Mouse (Mus musculus): ENCODE results near the gene Nt5dc2.

The Nt5dc2 gene

DNA sequence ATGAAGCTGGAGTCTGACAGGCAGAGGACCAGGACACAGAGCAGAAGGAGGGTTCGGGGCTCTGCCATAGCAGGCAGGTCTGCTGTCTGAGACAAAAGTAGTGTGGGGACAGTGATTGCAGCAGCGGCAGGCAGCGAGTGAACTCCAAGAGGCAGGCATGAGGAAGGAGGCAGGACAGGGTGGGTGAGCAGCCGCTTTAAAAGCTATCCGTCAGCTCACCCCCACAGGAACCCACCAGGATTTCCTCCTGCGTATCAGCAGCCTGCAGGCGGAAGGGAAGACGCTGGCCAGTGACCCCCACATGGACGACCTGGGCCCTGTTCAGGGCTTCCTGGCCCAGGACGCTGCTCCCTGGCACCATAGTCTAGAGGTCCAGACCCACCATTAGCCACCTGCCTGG lies 37.6 kb downstream of the Nt5dc2 start, which contains the start of gene Stab1:
TSS of gene Stab1 (minus strand) at position 217 of the 400 bp plus-strand sequence.
- no peak for DNase-seq (ENCODE audit: low spot score in 2 of 2)

DNA sequence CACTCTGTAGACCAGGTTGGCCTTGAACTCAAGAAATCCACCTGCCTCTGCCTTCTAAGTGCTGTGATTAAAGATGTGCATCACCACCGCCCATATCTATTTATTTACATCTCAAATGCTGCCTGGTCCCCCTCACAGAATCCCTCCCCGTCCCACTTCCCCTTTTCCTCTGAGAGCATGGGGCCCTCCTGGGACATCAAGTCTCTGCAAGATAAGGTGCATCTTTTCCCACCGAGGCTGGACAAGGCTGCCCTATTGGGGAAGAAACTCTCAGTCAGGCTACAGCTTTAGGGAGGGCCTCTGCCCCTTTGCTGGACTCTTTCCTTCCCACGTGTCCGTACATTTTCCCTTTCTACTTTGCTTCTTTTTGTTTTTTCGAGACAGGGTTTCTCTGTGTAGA lies 38.7 kb downstream of the Nt5dc2 start:
- DNase-seq (ENCODE audit: low spot score in 2 of 2): no peak

DNA sequence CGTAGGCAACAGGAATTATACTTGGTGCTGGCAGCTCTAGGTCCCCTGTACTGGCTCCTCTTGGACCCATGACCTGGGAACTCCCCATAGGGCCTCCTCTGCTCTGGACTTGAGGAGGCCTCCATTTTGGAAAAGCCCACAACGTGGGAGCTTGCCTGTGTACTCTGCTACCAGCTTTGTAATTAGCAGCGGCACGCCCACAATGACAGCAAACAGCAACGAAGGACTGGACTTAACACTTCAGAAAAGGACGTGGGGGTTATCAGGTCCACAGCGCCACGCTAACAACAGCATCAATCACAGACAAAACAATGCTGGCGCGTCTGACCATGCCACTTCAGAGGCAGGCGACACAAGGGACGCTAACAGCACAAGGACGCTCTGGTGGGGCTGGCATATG lies 40.1 kb downstream of the Nt5dc2 start:
- DNase-seq (ENCODE audit: low spot score in 2 of 2): no peak

DNA sequence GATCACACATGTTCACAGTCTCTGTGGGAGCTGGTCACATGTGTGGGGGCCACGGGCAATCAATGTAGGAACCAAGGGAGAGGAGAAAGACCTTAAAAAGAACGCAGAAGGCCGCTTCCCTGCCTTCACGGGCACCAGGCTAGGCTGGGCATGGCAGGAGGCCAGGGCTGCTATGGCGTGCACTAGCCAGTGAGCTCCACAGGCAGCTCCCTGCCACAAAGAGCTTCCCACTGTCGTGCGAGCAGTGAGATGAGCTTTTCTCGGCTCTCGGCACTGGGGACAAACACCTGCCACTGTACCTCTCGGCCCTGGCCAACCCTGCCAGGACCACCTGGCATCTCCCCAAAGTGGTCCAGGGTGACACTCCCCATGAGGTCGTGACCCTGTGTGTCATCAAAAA lies 40.5 kb downstream of the Nt5dc2 start:
- no peak for DNase-seq (ENCODE audit: low spot score in 2 of 2)

DNA sequence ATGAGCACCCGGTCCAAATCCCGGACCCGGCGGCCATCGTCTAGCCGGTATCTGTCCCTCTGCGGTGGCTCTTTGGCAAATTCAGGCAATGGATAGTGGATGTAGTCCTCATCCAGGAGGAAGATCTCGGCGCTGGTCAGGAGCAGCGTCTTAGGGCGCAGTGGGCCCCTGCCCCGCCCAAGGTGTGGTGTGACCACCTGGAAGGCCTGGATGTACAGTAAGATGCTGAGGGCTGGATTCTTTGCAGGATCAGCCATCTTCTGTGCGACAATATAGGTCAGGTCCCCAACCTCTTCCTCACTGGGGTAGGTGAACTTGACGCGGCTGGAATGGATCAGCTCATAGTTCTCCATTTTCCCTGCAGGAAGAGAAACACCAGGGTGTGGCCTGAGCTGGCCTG lies 41.0 kb downstream of the Nt5dc2 start:
- no peak for DNase-seq (ENCODE audit: low spot score in 2 of 2)

DNA sequence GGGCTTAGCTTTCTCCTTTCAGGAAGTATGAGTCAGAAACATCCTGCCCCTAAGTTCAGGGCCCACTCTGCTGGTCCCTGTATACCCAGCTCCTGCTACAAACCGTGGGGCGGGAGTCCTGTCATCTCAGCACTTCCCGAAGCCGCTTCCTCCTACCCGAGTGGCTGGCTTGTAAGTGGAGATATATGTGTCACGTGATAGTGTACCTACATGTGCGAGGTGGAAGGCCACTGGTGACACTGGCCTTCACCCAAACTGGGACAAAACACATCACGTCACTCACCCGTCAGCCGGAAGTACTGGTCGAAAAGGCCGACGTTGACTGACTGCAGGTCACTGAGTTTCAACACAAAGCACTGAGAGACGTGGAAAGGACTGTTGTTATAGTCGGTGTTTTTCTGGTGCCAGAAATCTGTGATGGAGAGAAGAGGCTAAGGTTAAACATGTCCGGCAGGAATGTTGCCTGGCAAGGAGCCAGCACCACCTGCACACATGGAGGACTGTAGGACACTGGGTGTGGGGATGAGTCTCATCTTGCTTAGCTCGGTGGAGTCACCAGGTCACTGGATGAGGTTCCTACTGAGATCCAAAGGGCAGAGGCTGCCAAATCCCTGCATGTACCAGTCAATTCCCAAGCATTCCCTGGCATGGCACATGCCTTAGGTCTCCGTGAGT lies 42.1 kb downstream of the Nt5dc2 start:
- no peak for DNase-seq (ENCODE audit: low spot score in 2 of 2)

DNA sequence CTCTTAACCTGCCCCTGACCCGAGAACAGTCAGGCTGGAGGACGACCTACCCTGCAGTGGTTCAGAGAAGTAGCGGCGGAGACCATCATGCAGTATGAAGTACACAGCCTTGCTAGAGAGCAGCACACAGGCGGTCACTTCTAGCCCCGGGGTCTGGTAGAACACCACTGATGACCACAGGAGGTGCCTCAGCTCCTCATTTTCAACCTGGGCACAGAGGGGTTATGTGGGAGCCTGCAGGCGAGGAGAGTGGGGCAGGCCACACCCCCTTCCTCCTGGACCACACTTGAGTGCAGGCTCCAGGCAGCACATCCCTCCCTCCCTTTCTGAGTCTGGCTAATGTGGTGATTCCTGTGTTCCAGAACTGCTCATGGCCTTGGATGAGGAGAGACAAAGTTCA lies 42.7 kb downstream of the Nt5dc2 start:
- DNase-seq (ENCODE audit: low spot score in 2 of 2): no peak

DNA sequence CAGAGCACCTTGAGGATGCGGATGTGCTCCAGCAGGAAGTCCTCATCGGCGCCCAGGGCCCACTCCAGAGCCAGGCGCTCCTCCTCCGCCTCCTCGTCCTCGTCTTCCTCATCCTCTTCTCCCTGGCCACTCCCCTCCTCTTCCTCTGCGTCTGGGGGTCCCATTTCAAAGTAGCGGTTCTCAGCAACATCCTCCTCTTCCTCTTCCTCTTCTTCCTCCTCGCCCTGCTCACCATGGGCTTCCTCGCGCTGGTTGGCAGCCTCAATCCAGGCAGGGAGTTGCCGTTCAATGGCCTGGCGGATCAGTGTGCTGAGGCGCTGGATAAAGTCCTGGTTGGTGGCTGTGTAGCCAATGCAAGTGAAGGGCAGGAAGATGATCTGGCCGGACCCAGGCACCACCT lies 46.4 kb downstream of the Nt5dc2 start:
- DNase-seq (ENCODE audit: low spot score in 2 of 2): no peak

DNA sequence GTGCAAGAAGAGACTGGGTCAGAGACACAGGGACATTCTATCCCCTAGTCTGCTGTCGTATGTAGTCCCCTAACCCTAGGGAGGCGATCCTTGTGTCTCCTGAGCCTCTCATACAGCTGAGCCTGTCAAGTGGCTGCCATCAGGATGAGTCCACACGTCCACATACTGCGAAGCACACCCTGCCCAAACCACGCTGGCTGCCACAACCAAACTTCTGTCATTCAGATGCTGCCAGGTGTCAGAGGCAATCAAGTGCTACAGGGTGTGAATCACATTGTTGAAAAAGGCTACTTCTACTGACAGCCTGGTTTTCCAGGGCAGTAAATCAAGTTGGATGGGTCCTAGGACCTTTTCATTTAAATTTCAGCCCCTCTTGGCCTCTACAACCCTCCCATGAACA lies 46.9 kb downstream of the Nt5dc2 start:
- no peak for DNase-seq (ENCODE audit: low spot score in 2 of 2)

DNA sequence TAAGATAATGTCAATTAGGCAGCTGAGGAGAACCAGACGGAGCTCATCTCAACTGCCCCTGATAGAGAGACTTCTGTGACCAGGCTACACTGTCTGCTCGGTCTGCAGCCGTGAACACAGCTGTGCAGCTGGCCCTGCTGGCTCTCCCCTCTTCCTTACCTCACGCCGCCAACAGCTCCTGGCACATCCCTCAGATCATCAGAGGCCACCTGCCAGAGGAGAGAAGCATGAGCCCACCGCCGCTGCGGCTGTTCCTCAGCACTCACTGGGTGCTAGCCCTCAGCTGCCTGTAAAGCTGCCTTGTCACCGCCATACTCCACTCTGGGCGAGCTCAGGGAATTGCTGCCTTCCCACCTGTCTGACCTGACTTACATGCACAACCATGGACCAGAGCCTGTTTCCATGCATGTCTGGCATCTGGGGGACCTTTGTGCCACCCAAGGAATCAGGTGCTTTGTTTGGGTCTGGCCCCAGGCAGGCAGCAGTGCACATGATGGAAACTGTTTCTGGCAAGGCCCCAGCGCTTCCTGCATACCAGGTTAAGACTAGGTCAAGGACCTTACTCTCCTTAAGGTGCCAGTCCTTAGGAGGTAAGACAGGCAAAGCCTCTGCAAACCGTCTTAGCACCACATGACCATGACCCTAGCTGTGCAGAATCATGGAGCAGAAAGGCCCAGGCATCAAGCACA lies 49.0 kb downstream of the Nt5dc2 start:
- DNase-seq (ENCODE audit: low spot score in 2 of 2): no peak

DNA sequence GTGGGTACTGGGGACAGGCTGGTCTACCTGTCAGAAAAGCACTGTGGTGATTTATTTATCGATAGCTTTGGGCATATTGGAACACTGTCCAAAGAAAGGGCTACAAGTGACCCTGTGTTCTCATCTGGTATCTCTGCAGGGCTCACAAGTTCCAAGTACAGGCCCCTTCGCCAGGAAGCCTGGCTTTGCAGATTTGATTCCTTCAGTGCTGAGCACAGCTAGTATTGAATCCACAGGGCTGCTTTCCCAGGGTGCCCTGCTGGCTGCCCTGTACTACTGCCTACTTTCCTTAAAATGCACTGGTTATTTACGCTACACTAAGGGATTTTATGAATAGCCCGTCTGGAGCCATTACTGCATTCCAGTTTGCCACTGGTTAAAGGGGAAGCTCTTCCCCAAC lies 50.7 kb downstream of the Nt5dc2 start:
- DNase-seq (ENCODE audit: low spot score in 2 of 2): no peak

DNA sequence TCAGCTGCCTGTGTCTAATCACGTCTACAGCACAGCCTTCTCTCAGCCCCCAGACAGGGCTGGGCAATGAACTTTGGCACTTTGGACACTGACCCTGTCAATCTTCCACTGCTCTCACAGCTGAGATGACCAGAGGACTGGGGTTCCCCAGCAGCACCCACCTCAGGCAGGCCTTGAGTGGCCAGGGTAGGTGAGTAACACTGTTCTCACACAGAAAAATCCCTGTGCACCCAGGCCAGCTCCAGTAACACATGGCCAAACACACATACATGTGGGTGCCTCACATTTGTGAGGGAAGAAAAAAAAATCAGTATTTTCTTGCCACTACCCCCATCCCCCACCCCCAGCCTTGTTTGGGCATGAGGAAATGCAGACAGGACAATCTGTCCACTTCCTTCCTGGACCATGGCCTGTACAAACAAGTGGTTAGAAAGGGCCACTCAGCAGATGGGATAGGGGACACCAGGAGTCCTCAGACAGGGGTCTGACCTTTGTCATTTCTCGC lies 52.0 kb downstream of the Nt5dc2 start:
- DNase-seq (ENCODE audit: low spot score in 2 of 2): no peak

DNA sequence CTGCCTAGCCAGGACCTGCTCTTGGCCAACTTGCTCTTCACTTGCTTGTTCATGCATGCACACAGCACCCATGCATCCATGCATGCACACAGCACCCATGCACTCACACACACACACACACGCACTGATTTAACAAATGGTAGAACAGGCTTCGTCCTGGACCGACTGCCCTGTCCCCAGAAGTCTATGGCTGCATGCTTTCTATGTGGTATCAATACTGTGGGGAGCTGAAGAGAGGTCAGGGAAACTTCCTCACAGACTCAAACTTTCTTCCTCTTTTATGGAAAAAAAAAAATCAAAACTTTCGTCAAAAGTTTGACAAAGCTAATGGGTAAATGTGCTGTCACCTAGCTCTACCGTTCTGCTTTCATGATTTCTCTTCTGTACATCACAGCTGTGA lies 52.7 kb downstream of the Nt5dc2 start:
- no peak for DNase-seq (ENCODE audit: low spot score in 2 of 2)

DNA sequence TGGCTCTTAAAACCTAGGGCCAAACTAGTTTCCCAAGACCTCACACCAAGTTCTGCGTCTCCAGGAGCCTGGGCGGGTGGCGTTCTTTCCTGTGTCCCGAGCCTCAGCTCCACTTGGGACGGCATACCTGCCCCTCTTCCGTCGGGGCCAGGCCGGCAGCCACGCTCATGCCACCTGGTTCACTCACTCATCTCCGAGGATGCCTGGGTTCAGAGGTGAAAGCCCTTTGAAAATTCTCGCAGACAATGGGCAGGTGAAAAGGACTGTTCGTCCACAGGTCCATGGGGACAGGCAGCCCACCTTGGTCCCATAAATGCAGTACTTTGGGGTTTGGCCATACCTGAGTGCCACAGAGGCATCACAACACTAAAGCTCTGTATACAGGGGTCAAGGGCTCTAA lies 53.3 kb downstream of the Nt5dc2 start:
- DNase-seq (ENCODE audit: low spot score in 2 of 2): no peak

DNA sequence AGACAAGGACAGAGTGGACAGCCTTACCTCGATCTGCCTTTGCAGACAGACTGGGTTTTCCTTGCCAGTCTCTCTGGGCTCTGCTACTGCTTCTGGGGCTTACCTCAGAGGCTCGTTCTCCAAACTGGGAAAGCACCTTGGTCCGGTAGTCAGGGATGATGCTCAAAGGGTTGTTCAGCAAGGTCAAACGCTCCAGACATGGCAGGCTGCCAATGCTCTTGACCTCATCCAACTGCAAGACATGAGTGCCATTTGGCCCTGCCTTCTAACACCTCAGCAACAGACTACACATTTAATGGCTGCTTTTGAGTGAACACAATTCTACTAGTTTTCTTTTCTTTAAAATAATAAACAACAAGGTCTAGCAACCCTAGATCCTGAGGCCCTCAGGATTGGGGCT lies 55.8 kb downstream of the Nt5dc2 start:
- no peak for DNase-seq (ENCODE audit: low spot score in 2 of 2)
